Mouse (Mus musculus) stomach, embryonic 15.5 days (tissue): Measurements from ENCODE around the gene Cops7a. TPM values are rescaled to one million over a fixed set of nuclear protein-coding genes. Genes with fewer than 3 reads are reported as not detected.

Experiments
- ATAC-seq: fragments of 200-750 bp; cut with Nextera tagmentation; 2 replicates; pipeline ENCODE4 v1.8.0; 2017; ENCODE audit warnings: low read depth, moderate number of reproducible peaks, moderate TSS enrichment; ENCODE audit not compliant: insufficient read depth, low FRiP score
- H3K27ac ChIP-seq: fragments of 300-500 bp; sonication (generic); 2 replicates; pipeline ENCODE4 v1.5.1; 2015; ENCODE audit warnings: mild to moderate bottlenecking, inconsistent platforms
- H3K27me3 ChIP-seq: fragments of 300-500 bp; sonication (generic); replicated peaks from 2 replicates; pipeline ENCODE4 v1.6.1; 2015; ENCODE audit warnings: inconsistent platforms
- H3K36me3 ChIP-seq: fragments of 300-500 bp; sonication (generic); 2 replicates; pipeline ENCODE4 v1.6.1; 2015; ENCODE audit warnings: inconsistent platforms
- H3K4me1 ChIP-seq: fragments of 300-500 bp; sonication (generic); 2 replicates; pipeline ENCODE4 v1.6.1; 2015; ENCODE audit warnings: inconsistent platforms
- H3K4me2 ChIP-seq: fragments of 300-500 bp; sonication (generic); 2 replicates; pipeline ENCODE4 v1.6.1; 2015; ENCODE audit warnings: mild to moderate bottlenecking, inconsistent platforms
- H3K4me3 ChIP-seq: fragments of 300-500 bp; sonication (generic); replicated peaks from 2 replicates; pipeline ENCODE4 v1.5.1; 2015; ENCODE audit warnings: inconsistent platforms
- H3K9ac ChIP-seq: fragments of 300-500 bp; sonication (generic); 2 replicates; pipeline ENCODE4 v1.6.1; 2015; ENCODE audit warnings: inconsistent platforms
- H3K9me3 ChIP-seq: fragments of 300-500 bp; sonication (generic); 2 replicates; pipeline ENCODE4 v1.6.1; 2016; ENCODE audit warnings: inconsistent platforms
- WGBS: fragments of 180-500 bp; shearing (Covaris S2); methylation state at CpG from one replicate; pipeline ENCODE4 v1.1.7; 2015; 5-methylcytosine and 5-hydroxymethylcytosine counted together
- polyA plus RNA-seq: library from polyadenylated mRNA; unstranded; fragments of >200 nt; fragmentation: Nextera tagmentation; extraction: Ambion mirVana; gene quantifications from 2 replicates; pipeline ENCODE4 v1.2.1, GENCODE M21; 2015

Gene Cops7a
- polyA plus RNA-seq, 1 experiment from 2014 or later = 128 TPM

DNA sequence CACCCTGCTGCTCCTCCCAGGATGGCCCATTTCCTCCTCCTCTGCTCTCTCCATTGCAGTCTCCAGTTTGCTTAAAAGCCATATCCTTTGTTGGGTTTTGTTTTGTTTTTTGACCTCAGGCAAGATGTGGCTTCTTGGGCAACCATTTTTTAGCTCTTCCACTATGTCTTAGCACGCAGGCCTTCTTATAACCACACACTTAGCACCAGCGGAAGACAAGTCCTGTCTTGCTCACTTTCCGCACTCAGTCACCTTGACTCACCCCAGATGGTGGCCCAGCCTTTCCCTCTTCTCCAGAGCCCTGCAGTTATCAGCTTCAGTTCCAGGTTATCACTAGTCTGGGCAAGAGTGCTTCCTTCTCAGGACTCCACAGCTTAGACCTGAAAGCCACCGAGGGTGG lies 10.1 kb downstream of the Cops7a start:
- no peaks in the 10 kb centered on the region for H3K9me3 ChIP-seq
- no peak overlapping the region for H3K9ac ChIP-seq
- H3K4me3 ChIP-seq = no peak overlapping the region
- WGBS = 90% methylated on average over 4 of the region's 4 CpGs
- no peaks in the 10 kb centered on the region for H3K27me3 ChIP-seq
- ATAC-seq = no peak
- H3K4me1 ChIP-seq = no peaks in the 10 kb centered on the region
- no peak overlapping the region for H3K27ac ChIP-seq
- peaks cover 23% of the 10 kb centered on the region for H3K36me3 ChIP-seq
- H3K4me2 ChIP-seq = no peak overlapping the region

GRCm38 (mm10) chr6:124953991-124954715 lies 11.2 kb downstream of the Cops7a start:
- Histone ChIP-seq H3K27ac (no peak overlapping the region), H3K36me3 (peaks cover 12% of the 10 kb centered on the region), H3K4me3 (no peak overlapping the region), H3K27me3 (no peaks in the 10 kb centered on the region), H3K4me2 (no peak overlapping the region), H3K9ac (no peak overlapping the region), H3K4me1 (no peaks in the 10 kb centered on the region), H3K9me3 (no peaks in the 10 kb centered on the region)
- no peak for ATAC-seq
- 91% methylated on average over 2 of the region's 2 CpGs for WGBS

DNA sequence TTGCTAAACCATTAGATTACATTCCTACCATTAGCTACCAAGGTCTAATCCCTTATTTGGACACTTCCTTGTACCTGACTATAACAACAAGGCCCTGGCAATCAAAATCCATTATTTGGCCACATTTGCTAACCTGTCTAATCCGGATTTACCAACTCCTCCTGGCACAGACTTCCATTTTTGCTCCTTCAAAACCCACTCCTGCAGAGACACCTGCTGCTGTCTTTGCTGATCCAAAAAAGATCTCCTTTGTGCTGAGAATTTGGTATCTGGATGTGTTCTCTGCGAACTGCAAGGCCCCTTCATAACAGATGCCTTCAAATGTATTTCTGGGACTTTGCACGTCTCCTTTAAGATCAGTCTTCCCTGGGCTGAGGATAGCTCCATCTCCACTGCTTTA lies 21.8 kb downstream of the Cops7a start:
- peaks cover 4% of the 10 kb centered on the region; the same call in 1 of the 2 replicates for H3K36me3 ChIP-seq
- H3K27me3 ChIP-seq = no peaks in the 10 kb centered on the region
- H3K9ac ChIP-seq = no peak overlapping the region
- WGBS = 84% methylated on average over 3 of the region's 3 CpGs
- ATAC-seq = no peak
- H3K4me2 ChIP-seq = no peak overlapping the region
- no peaks in the 10 kb centered on the region for H3K9me3 ChIP-seq
- no peak overlapping the region for H3K4me3 ChIP-seq
- H3K4me1 ChIP-seq = no peaks in the 10 kb centered on the region
- H3K27ac ChIP-seq = no peak overlapping the region

- no peak overlapping the region for H3K9ac ChIP-seq
- H3K27me3 ChIP-seq = no peaks in the 10 kb centered on the region
- no peak for ATAC-seq
- no peaks in the 10 kb centered on the region for H3K9me3 ChIP-seq
- H3K4me2 ChIP-seq = no peak overlapping the region
- H3K36me3 ChIP-seq = peaks cover 12% of the 10 kb centered on the region; the same call in 1 of the 2 replicates
- no peak overlapping the region for H3K27ac ChIP-seq
- H3K4me1 ChIP-seq = no peaks in the 10 kb centered on the region
- no peak overlapping the region for H3K4me3 ChIP-seq
- WGBS = 78% methylated on average over 1 of the region's 1 CpGs
Observed at GRCm38 (mm10) chr6:124941679-124942078, 23.7 kb downstream of the Cops7a start.

DNA sequence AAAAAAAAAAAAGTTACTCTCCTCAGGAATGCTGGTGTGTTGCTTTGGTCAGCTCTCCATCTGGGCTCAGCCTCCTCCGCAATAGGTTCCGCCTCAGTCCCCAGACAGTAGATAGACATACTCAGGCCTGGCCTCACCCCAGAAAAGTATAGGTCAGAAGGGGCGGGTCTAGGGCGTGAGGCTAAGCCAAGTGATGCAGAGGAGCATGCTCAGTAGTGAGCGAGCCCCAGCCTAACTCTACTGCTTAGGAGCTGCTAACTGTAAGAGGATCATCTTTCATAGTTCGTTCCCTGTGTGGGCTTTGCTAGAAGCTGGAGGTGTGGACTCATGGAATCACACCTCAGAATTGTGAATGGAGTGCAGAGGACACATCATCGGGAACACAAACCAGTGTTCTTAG lies 26.8 kb downstream of the Cops7a start:
- H3K36me3 ChIP-seq = peaks cover 38% of the 10 kb centered on the region
- H3K4me3 ChIP-seq = no peak overlapping the region
- H3K27ac ChIP-seq = no peak overlapping the region
- no peaks in the 10 kb centered on the region for H3K9me3 ChIP-seq
- no peaks in the 10 kb centered on the region for H3K4me1 ChIP-seq
- ATAC-seq = no peak
- 89% methylated on average over 7 of the region's 7 CpGs for WGBS
- H3K27me3 ChIP-seq = no peaks in the 10 kb centered on the region
- no peak overlapping the region for H3K9ac ChIP-seq
- no peak overlapping the region for H3K4me2 ChIP-seq

- Histone ChIP-seq H3K4me1 (peaks cover 2% of the 10 kb centered on the region), H3K4me3 (no peak overlapping the region), H3K4me2 (no peak overlapping the region), H3K9ac (no peak overlapping the region), H3K27ac (no peak overlapping the region), H3K36me3 (peaks cover 38% of the 10 kb centered on the region), H3K9me3 (no peaks in the 10 kb centered on the region), H3K27me3 (no peaks in the 10 kb centered on the region)
- WGBS = 70% methylated on average over 2 of the region's 2 CpGs
- ATAC-seq = no peak
Observed at GRCm38 (mm10) chr6:124937493-124937892, 27.8 kb downstream of the Cops7a start.

GRCm38 (mm10) chr6:124936681-124937080 lies 28.7 kb downstream of the Cops7a start:
- no peak for ATAC-seq
- Histone ChIP-seq H3K4me3 (no peak overlapping the region), H3K27me3 (no peaks in the 10 kb centered on the region), H3K4me2 (no peak overlapping the region), H3K4me1 (peaks cover 8% of the 10 kb centered on the region), H3K27ac (no peak overlapping the region), H3K9ac (no peak overlapping the region), H3K36me3 (peaks cover 38% of the 10 kb centered on the region), H3K9me3 (no peaks in the 10 kb centered on the region)
- WGBS = 84% methylated on average over 1 of the region's 1 CpGs

GRCm38 (mm10) chr6:124934670-124935069 lies 30.7 kb downstream of the Cops7a start:
- peaks cover 15% of the 10 kb centered on the region for H3K4me1 ChIP-seq
- no peak overlapping the region for H3K4me3 ChIP-seq
- no peak overlapping the region for H3K27ac ChIP-seq
- no peak for ATAC-seq
- H3K9me3 ChIP-seq = no peaks in the 10 kb centered on the region
- no peak overlapping the region for H3K9ac ChIP-seq
- peaks cover 38% of the 10 kb centered on the region for H3K36me3 ChIP-seq
- 91% methylated on average over 7 of the region's 7 CpGs for WGBS
- H3K4me2 ChIP-seq = no peak overlapping the region
- no peaks in the 10 kb centered on the region for H3K27me3 ChIP-seq

GRCm38 (mm10) chr6:124933127-124933526 lies 32.2 kb downstream of the Cops7a start:
- Histone ChIP-seq H3K9ac (no peak overlapping the region), H3K27me3 (no peaks in the 10 kb centered on the region), H3K4me3 (no peak overlapping the region), H3K4me2 (peak overlapping the region; percentile 73; the same call in 1 of the 2 replicates), H3K4me1 (peaks cover 15% of the 10 kb centered on the region), H3K27ac (no peak overlapping the region), H3K36me3 (peaks cover 34% of the 10 kb centered on the region), H3K9me3 (no peaks in the 10 kb centered on the region)
- no peak for ATAC-seq
- WGBS = 88% methylated on average over 3 of the region's 3 CpGs

GRCm38 (mm10) chr6:124932314-124932695 lies 33.0 kb downstream of the Cops7a start:
- Histone ChIP-seq H3K9me3 (no peaks in the 10 kb centered on the region), H3K4me1 (peaks cover 15% of the 10 kb centered on the region), H3K27ac (peak overlapping the region; percentile 94), H3K4me3 (peak overlapping the region; percentile 92), H3K27me3 (no peaks in the 10 kb centered on the region), H3K36me3 (peaks cover 29% of the 10 kb centered on the region), H3K4me2 (peak overlapping the region; percentile 73), H3K9ac (peak overlapping the region; percentile 93)
- WGBS = 38% methylated on average over 12 of the region's 12 CpGs
- ATAC-seq = no peak

GRCm38 (mm10) chr6:124931525-124932313 lies 33.6 kb downstream of the Cops7a start:
- peak overlapping the region; percentile 94 for H3K27ac ChIP-seq
- peaks cover 26% of the 10 kb centered on the region for H3K36me3 ChIP-seq
- no peaks in the 10 kb centered on the region for H3K27me3 ChIP-seq
- peak overlapping the region; percentile 73 for H3K4me2 ChIP-seq
- peak; percentile 27; the same call in 1 of the 2 replicates for ATAC-seq
- H3K9ac ChIP-seq = peak overlapping the region; percentile 93
- H3K4me3 ChIP-seq = peak overlapping the region; percentile 92
- 1% methylated on average over 48 of the region's 48 CpGs for WGBS
- H3K4me1 ChIP-seq = peaks cover 15% of the 10 kb centered on the region
- H3K9me3 ChIP-seq = no peaks in the 10 kb centered on the region
